Mouse (Mus musculus) urinary bladder, postnatal 0 days (tissue): Measurements from ENCODE around the gene Tnnt2. TPM values are rescaled to one million over a fixed set of nuclear protein-coding genes. Genes with fewer than 3 reads are reported as not detected.

Experiments
- polyA plus RNA-seq: library from polyadenylated mRNA; unstranded; fragments of >200 nt; fragmentation: Nextera tagmentation; extraction: Ambion mirVana; gene quantifications from 2 replicates; pipeline ENCODE4 v1.2.1, GENCODE M21; 2015

The Tnnt2 gene
- 2,839 and 2,890 TPM in 2 replicates for polyA plus RNA-seq

DNA sequence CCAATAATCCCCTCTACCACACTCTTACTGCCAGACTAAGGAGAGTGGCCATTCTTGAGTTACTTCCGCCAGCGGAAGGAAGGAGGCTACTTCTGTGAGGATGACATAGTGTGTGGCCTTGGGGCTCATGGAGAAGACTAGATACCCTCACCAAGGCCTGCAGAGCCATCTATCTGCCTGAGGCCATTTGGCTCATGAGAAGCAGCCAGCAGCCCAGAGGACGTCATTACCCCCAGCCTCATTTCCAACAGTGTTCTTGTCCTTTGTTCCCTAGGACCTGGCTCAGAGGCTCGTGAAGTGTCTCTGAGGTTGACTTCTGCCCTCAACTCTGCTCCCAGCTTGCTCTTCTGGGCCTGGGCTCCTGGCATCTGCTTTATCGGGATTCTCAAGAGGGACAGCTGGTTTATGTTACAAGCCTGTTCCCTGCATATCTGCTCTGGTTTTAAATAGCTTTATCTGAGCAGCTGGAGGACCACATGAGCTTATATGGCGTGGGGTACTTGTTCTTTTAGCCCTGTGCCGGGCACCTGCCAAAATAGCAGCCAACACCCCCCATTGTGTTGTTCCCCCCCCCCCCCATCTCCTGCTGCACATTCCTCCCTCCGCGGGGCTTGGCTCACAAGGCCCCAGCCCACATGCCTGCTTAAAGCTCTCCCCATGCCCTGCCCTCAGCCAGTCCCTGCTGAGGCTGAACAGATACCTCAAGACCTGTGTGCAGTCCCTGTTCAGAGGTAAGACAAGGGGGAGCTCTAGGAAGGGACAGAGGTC, at the start of gene Tnnt2:
Gene Tnnt2 (plus strand): TSS at position 639 of the 768 bp plus-strand sequence.

DNA sequence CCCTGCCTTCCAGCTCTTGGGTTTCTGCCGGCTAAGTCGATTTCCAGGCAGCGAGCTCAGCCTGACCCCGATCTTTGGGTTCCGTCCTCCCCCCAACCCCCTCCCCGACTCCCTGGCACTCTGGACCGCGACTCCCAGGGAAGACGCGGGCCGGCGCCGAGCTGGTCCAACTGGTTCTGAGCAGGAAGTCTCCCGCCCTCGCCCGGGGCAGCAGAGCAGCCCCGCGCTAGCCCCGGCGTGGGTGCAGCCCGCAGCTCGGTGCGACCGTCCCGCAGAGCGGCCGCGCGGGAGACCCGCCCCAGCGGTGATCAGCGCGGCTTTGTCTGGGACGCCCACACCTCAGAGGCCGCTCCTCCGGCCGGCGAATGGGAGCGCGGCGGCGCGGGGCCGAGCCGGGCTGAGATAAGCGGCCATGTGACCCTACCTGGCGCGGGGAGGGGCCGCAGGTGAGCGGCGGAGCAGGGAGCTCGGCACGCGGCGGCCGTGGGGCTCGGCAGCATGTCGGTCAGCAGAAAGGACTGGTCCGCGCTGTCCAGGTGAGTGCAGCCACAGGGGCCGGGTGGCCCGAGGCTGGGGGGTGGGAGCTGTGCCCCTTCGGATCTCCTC, 17.6 kb upstream of the Tnnt2 start, which contains the start of gene Lad1:
Gene Lad1 (plus strand): TSS at position 118 of the 606 bp plus-strand sequence.

Other genes starting within 250 kb of the Tnnt2 start
- 12.2 TPM in 2 replicates for gene Nav1, start 229.1 kb upstream of the Tnnt2 start, polyA plus RNA-seq
- 3,587 and 3,842 TPM in 2 replicates for gene Csrp1, start 116.3 kb upstream of the Tnnt2 start, polyA plus RNA-seq
- 142 and 144 TPM in 2 replicates for gene Phlda3, start 70.2 kb upstream of the Tnnt2 start, polyA plus RNA-seq
- gene Tnni1, start 56.9 kb upstream of the Tnnt2 start, polyA plus RNA-seq: 1.1 and 2.5 TPM in 2 replicates
- 28.7 and 32.8 TPM in 2 replicates for gene Lad1, start 17.8 kb upstream of the Tnnt2 start, polyA plus RNA-seq
- gene Pkp1, start 82.9 kb downstream of the Tnnt2 start, polyA plus RNA-seq: 1.3 and 1.5 TPM in 2 replicates
- gene Igfn1, start 170.0 kb downstream of the Tnnt2 start, polyA plus RNA-seq: not detected in 2 replicates
- gene Tmem9, start 171.8 kb downstream of the Tnnt2 start, polyA plus RNA-seq: 64.1 and 64.3 TPM in 2 replicates
- gene Ascl5, start 214.4 kb downstream of the Tnnt2 start, polyA plus RNA-seq: not detected in 2 replicates
- not detected in 2 replicates for gene Cacna1s, start 216.4 kb downstream of the Tnnt2 start, polyA plus RNA-seq